In genomic region chr12:17273841-17274240, GRCm38 (mm10) we compare ENCODE assay signal across 31 mouse cellular contexts. TPM values are rescaled to one million over a fixed set of nuclear protein-coding genes. Genes with fewer than 3 reads are reported as not detected.
"Had no signal": no experiment of that assay in that cellular context is flagged by ENCODE, and none has a peak within 500 bp of the region (broad histone marks: within the 10 kb centered on the region; RNA-seq: fewer than 3 reads in every experiment).

No protein-coding gene starts in this region.

- H3K4me2 ChIP-seq: heart, embryonic 13.5 days; heart, embryonic 15.5 days; hindbrain, embryonic 12.5 days; hindbrain, embryonic 14.5 days; intestine, embryonic 15.5 days; limb, embryonic 13.5 days; limb, embryonic 15.5 days; liver, embryonic 12.5 days had no signal

- H3K9ac ChIP-seq: heart, embryonic 13.5 days; heart, embryonic 15.5 days; hindbrain, embryonic 12.5 days; hindbrain, embryonic 14.5 days; intestine, embryonic 15.5 days; limb, embryonic 13.5 days; limb, embryonic 15.5 days; liver, embryonic 12.5 days; liver, embryonic 14.5 days had no signal

- H3K27ac ChIP-seq: gastrocnemius, adult 2 months; heart, embryonic 10.5 days; heart, embryonic 13.5 days; heart, embryonic 15.5 days; hindbrain, embryonic 12.5 days; hindbrain, embryonic 14.5 days; intestine, embryonic 15.5 days; layer of hippocampus, adult 2 months; limb, embryonic 13.5 days; limb, embryonic 15.5 days; liver, embryonic 12.5 days; liver, embryonic 14.5 days had no signal

- ATAC-seq: hindbrain, embryonic 16.5 days; inflammation-experienced regulatory T-cells, adult 6 months; intestine, embryonic 15.5 days; intestine, postnatal 0 days; liver, embryonic 12.5 days had no signal

- H3K27me3 ChIP-seq: heart, embryonic 13.5 days; heart, embryonic 15.5 days; hindbrain, embryonic 12.5 days; intestine, embryonic 15.5 days; limb, embryonic 13.5 days; limb, embryonic 15.5 days; liver, embryonic 12.5 days had no signal

- H3K4me3 ChIP-seq: gastrocnemius, adult 2 months; heart, embryonic 10.5 days; heart, embryonic 13.5 days; heart, embryonic 15.5 days; hindbrain, embryonic 12.5 days; intestine, embryonic 15.5 days; layer of hippocampus, adult 2 months; limb, embryonic 13.5 days; limb, embryonic 15.5 days; liver, embryonic 12.5 days had no signal

- H3K9me3 ChIP-seq: heart, embryonic 10.5 days; heart, embryonic 13.5 days; heart, embryonic 15.5 days; hindbrain, embryonic 12.5 days; intestine, embryonic 15.5 days; limb, embryonic 13.5 days; limb, embryonic 15.5 days; liver, embryonic 12.5 days had no signal

- DNase-seq: gastrocnemius, adult 2 months; gastrocnemius, postnatal 10 days; gastrocnemius, postnatal 25 days; heart, adult 18-20 months; heart, postnatal 14 days; heart, postnatal 36 days; kidney, adult 18-20 months; kidney, adult 8-10 months; kidney, postnatal 10 days; kidney, postnatal 25 days; kidney, postnatal 4 days; layer of hippocampus, postnatal 36 days; left cerebral cortex, postnatal 4 days had no signal

RNA-seq across cellular contexts. Expression of gene Atp6v1c2, which starts 55.3 kb away (rescaled TPM):
- total RNA-seq: gastrocnemius, adult 2 months; gastrocnemius, postnatal 10 days; granulocyte monocyte progenitor cell, adult 5-6 weeks; heart, postnatal 36 days; hematopoietic stem cell, adult 5-6 weeks; liver, adult 2 months had no signal
- polyA plus RNA-seq: intestine, postnatal 0 days; liver, adult 2 months; liver, embryonic 16.5 days had no signal
